Mouse (Mus musculus) kidney, postnatal 0 days (tissue): ENCODE data around the gene Arf4. TPM values are rescaled to one million over a fixed set of nuclear protein-coding genes. Genes with fewer than 3 reads are reported as not detected.
A peak's percentile ranks its signal among the peaks of the same experiment; 100 is the strongest.

Source experiments
- ATAC-seq: fragments of 200-750 bp; cut with Nextera tagmentation; replicated peaks from 2 replicates; pipeline ENCODE4 v1.8.0; 2017; ENCODE audit warnings: low read depth, moderate number of reproducible peaks, moderate TSS enrichment, moderate library complexity; ENCODE audit not compliant: low FRiP score
- DNase-seq: peaks from one replicate; pipeline ENCODE4 v3.0.0-alpha.2; 2016; ENCODE audit warnings: low spot score
- H3K27ac ChIP-seq: fragments of 300-500 bp; sonication (generic); 2 replicates; pipeline ENCODE4 v1.5.1; 2014; ENCODE audit warnings: mild to moderate bottlenecking
- H3K27me3 ChIP-seq: fragments of 300-500 bp; sonication (generic); 2 replicates; pipeline ENCODE4 v1.6.1; 2014; ENCODE audit warnings: low read length, mixed read lengths; ENCODE audit not compliant: insufficient read depth
- H3K36me3 ChIP-seq: fragments of 300-500 bp; sonication (generic); 2 replicates; pipeline ENCODE4 v1.6.1; 2014; ENCODE audit warnings: low read length, mixed read lengths; ENCODE audit not compliant: insufficient read depth
- H3K4me1 ChIP-seq: fragments of 300-500 bp; sonication (generic); replicated peaks from 2 replicates; pipeline ENCODE4 v1.6.1; 2014; ENCODE audit warnings: antibody characterized with exemption, low read length, mixed read lengths; ENCODE audit not compliant: insufficient read depth
- H3K4me2 ChIP-seq: fragments of 300-500 bp; sonication (generic); 2 replicates; pipeline ENCODE4 v1.6.1; 2014; ENCODE audit warnings: mild to moderate bottlenecking, low read length, moderate library complexity, mixed read lengths
- H3K4me3 ChIP-seq: fragments of 300-500 bp; sonication (generic); replicated peaks from 2 replicates; pipeline ENCODE4 v1.5.1; 2014; ENCODE audit warnings: low read depth, low read length
- H3K9ac ChIP-seq: fragments of 300-500 bp; sonication (generic); 2 replicates; pipeline ENCODE4 v1.6.1; 2014; ENCODE audit warnings: low read depth, low read length
- H3K9me3 ChIP-seq: fragments of 300-500 bp; sonication (generic); replicated peaks from 2 replicates; pipeline ENCODE4 v1.6.1; 2016; ENCODE audit warnings: low read length, inconsistent platforms, mixed read lengths
- CTCF ChIP-seq: IDR thresholded peaks from 2 replicates; pipeline ENCODE4 v1.5.1; 2016; ENCODE audit warnings: antibody characterized with exemption, low read depth, mild to moderate bottlenecking, moderate library complexity
- WGBS: fragments of 180-500 bp; shearing (Covaris S2); extraction: QIAGEN DNeasy Blood & Tissue Kit; methylation state at CpG from one replicate; pipeline ENCODE4 v1.1.7; 2014; 5-methylcytosine and 5-hydroxymethylcytosine counted together
- polyA plus RNA-seq: library from polyadenylated mRNA; unstranded; fragments of >200 nt; fragmentation: Nextera tagmentation; extraction: Ambion mirVana; gene quantifications from 2 replicates; pipeline ENCODE4 v1.2.1, GENCODE M21; 2015

Arf4 gene
- polyA plus RNA-seq, 1 experiment from 2014 or later: 519 TPM

DNA sequence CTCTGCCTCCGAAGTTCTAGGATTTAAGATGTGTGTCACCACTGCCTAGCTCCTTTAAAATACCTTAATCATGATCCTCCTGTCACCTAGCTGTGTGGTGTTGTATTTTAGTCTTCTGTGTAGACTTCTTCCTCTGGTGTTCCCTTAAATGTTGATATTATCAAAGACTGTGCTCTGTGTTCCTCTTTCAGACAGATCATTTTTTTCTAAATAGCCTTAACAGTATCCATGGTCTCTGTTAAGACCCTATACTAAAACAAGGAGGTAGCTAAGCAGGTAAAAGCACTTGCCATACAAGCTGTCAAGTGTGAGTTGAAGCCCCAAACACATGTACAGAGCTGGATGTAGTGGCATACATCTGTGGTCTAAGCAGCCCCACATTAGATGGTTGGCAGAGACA, 28.2 kb upstream of the Arf4 start:
- no peaks in the 10 kb centered on the region for H3K9me3 ChIP-seq
- no peak overlapping the region for H3K4me3 ChIP-seq
- H3K9ac ChIP-seq: no peak overlapping the region
- H3K27ac ChIP-seq: no peak overlapping the region
- no peak for DNase-seq
- no peaks in the 10 kb centered on the region for H3K4me1 ChIP-seq
- no peak for ATAC-seq
- H3K4me2 ChIP-seq: no peak overlapping the region
- H3K36me3 ChIP-seq: peaks cover 63% of the 10 kb centered on the region
- H3K27me3 ChIP-seq: no peaks in the 10 kb centered on the region
- WGBS: 84% methylated on average over 1 of the region's 1 CpGs
- no peak for TF ChIP-seq CTCF

GRCm38 (mm10) chr14:26610689-26611088, 27.2 kb upstream of the Arf4 start:
- Histone ChIP-seq H3K4me3 (no peak overlapping the region), H3K27ac (no peak overlapping the region), H3K9ac (no peak overlapping the region), H3K4me2 (no peak overlapping the region), H3K36me3 (peaks cover 55% of the 10 kb centered on the region), H3K27me3 (no peaks in the 10 kb centered on the region), H3K9me3 (no peaks in the 10 kb centered on the region), H3K4me1 (no peaks in the 10 kb centered on the region)
- TF ChIP-seq CTCF: no peak
- 84% methylated on average over 4 of the region's 4 CpGs for WGBS
- DNase-seq (no peak), ATAC-seq (no peak)

GRCm38 (mm10) chr14:26625301-26625700, 12.6 kb upstream of the Arf4 start:
- TF ChIP-seq CTCF: no peak
- Histone ChIP-seq H3K4me3 (no peak overlapping the region), H3K9me3 (no peaks in the 10 kb centered on the region), H3K27ac (no peak overlapping the region), H3K27me3 (no peaks in the 10 kb centered on the region), H3K36me3 (peaks cover 56% of the 10 kb centered on the region), H3K9ac (0 out of 2 replicates have a peak overlapping the region, but pooled peaks have one; percentile 4), H3K4me1 (no peaks in the 10 kb centered on the region), H3K4me2 (no peak overlapping the region)
- ATAC-seq (no peak), DNase-seq (no peak)
- 81% methylated on average over 4 of the region's 4 CpGs for WGBS

GRCm38 (mm10) chr14:26626605-26627140, 11.2 kb upstream of the Arf4 start:
- no peaks in the 10 kb centered on the region for H3K27me3 ChIP-seq
- WGBS: 81% methylated on average over 5 of the region's 5 CpGs
- 0 out of 2 replicates have a peak overlapping the region, but pooled peaks have one; percentile 6 for H3K27ac ChIP-seq
- no peak overlapping the region for H3K4me3 ChIP-seq
- H3K4me2 ChIP-seq: no peak overlapping the region
- DNase-seq: no peak
- TF ChIP-seq CTCF: no peak
- H3K9me3 ChIP-seq: no peaks in the 10 kb centered on the region
- peaks cover 47% of the 10 kb centered on the region for H3K36me3 ChIP-seq
- ATAC-seq: no peak
- no peaks in the 10 kb centered on the region for H3K4me1 ChIP-seq
- H3K9ac ChIP-seq: no peak overlapping the region

GRCm38 (mm10) chr14:26637025-26637850, 636 bp upstream of the Arf4 start:
- Histone ChIP-seq H3K4me2 (peak overlapping the region; percentile 75), H3K4me1 (peaks cover 5% of the 10 kb centered on the region; the same call in 1 of the 2 replicates), H3K9me3 (no peaks in the 10 kb centered on the region), H3K4me3 (peak overlapping the region; percentile 99), H3K27ac (peak overlapping the region; percentile 97), H3K36me3 (0 out of 2 replicates have a peak, but pooled peaks cover 3% of the 10 kb centered on the region), H3K27me3 (no peaks in the 10 kb centered on the region), H3K9ac (peak overlapping the region; percentile 55)
- 21% methylated on average over 17 of the region's 17 CpGs for WGBS
- DNase-seq: peak; percentile 44
- no peak for TF ChIP-seq CTCF
- no peak for ATAC-seq

- no peaks in the 10 kb centered on the region for H3K36me3 ChIP-seq
- peak overlapping the region; percentile 97 for H3K27ac ChIP-seq
- H3K9ac ChIP-seq: peak overlapping the region; percentile 97
- TF ChIP-seq CTCF: 0 out of 2 replicates have a peak, but pooled peaks have one; percentile 9
- peak overlapping the region; percentile 99 for H3K4me3 ChIP-seq
- WGBS: 0% methylated on average over 16 of the region's 16 CpGs
- peak overlapping the region; percentile 75 for H3K4me2 ChIP-seq
- no peaks in the 10 kb centered on the region for H3K9me3 ChIP-seq
- peak; percentile 85 for DNase-seq
- H3K27me3 ChIP-seq: no peaks in the 10 kb centered on the region
- peaks cover 5% of the 10 kb centered on the region; the same call in 1 of the 2 replicates for H3K4me1 ChIP-seq
- peak; percentile 55; the same call in 1 of the 2 replicates for ATAC-seq
Observed at GRCm38 (mm10) chr14:26638708-26639084, 822 bp downstream of the Arf4 start.
